Mouse (Mus musculus): ENCODE data around the gene Prkca. TPM values are rescaled to one million over a fixed set of nuclear protein-coding genes. Genes with fewer than 3 reads are reported as not detected.

The Prkca gene
- polyA plus RNA-seq, 1 experiment from 2014 or later: 9.7 TPM

- H3K27ac ChIP-seq: peak overlapping the region; percentile 72
- 71% methylated on average over 7 of the region's 7 CpGs for WGBS
- no peak overlapping the region for H3K4me3 ChIP-seq
- no peaks in the 10 kb centered on the region for H3K36me3 ChIP-seq
- no peaks in the 10 kb centered on the region for H3K27me3 ChIP-seq
- H3K4me1 ChIP-seq: peaks cover 82% of the 10 kb centered on the region
- ATAC-seq (ENCODE audit: borderline replicate concordance, extremely low read depth, low FRiP score, low TSS enrichment): no peak
- no peak overlapping the region for H3K9ac ChIP-seq
- no peak overlapping the region for H3K4me2 ChIP-seq
- H3K9me3 ChIP-seq: no peaks in the 10 kb centered on the region
Measured at GRCm38 (mm10) chr11:108251924-108252775, 91.6 kb downstream of the Prkca start.

- Histone ChIP-seq H3K9ac (no peak overlapping the region), H3K4me3 (no peak overlapping the region), H3K9me3 (no peaks in the 10 kb centered on the region), H3K4me2 (0 out of 2 replicates have a peak overlapping the region, but pooled peaks have one; percentile 1), H3K4me1 (peaks cover 78% of the 10 kb centered on the region), H3K27ac (peak overlapping the region; percentile 72), H3K36me3 (no peaks in the 10 kb centered on the region), H3K27me3 (no peaks in the 10 kb centered on the region)
- 19% methylated on average over 13 of the region's 13 CpGs for WGBS
- ATAC-seq (ENCODE audit: borderline replicate concordance, extremely low read depth, low FRiP score, low TSS enrichment): peak; percentile 79
Measured at GRCm38 (mm10) chr11:108250829-108251637, 92.7 kb downstream of the Prkca start.

DNA sequence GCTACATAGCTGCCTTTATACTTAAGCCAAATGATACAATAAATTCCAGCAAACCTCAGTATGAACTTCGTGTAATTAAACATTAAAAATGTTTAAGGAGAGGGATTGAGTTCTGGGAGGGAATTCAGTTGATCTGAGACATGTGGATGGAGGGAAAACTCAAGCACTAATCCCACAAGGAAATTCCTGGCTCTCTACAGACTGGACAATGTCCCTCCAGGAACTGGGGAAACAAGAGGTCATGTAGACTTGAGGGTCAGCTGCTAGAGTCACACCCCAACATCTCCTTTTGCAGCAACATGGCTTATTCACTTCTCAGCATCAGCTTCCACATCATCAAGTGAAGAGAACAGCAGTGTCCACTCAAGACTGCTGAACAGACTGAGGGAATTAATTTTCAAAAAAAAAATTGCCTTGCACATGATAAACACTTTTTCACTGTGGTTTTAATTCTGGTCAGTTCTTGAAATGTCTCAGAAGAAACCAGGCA is 93.5 kb downstream of the Prkca start:
- H3K9ac ChIP-seq: no peak overlapping the region
- no peaks in the 10 kb centered on the region for H3K36me3 ChIP-seq
- H3K27ac ChIP-seq: peak overlapping the region; percentile 72
- no peaks in the 10 kb centered on the region for H3K9me3 ChIP-seq
- H3K4me2 ChIP-seq: no peak overlapping the region
- peaks cover 70% of the 10 kb centered on the region for H3K4me1 ChIP-seq
- no peaks in the 10 kb centered on the region for H3K27me3 ChIP-seq
- H3K4me3 ChIP-seq: no peak overlapping the region
- WGBS: 21% methylated on average over 1 of the region's 1 CpGs
- no peak for ATAC-seq (ENCODE audit: borderline replicate concordance, extremely low read depth, low FRiP score, low TSS enrichment)

GRCm38 (mm10) chr11:108249487-108249886 is 94.2 kb downstream of the Prkca start:
- peaks cover 64% of the 10 kb centered on the region for H3K4me1 ChIP-seq

GRCm38 (mm10) chr11:108249047-108249403 is 94.7 kb downstream of the Prkca start:
- no peak overlapping the region for H3K27ac ChIP-seq
- ATAC-seq (ENCODE audit: borderline replicate concordance, extremely low read depth, low FRiP score, low TSS enrichment): no peak
- peaks cover 60% of the 10 kb centered on the region for H3K4me1 ChIP-seq
- H3K36me3 ChIP-seq: no peaks in the 10 kb centered on the region
- H3K9me3 ChIP-seq: no peaks in the 10 kb centered on the region
- H3K27me3 ChIP-seq: no peaks in the 10 kb centered on the region
- no peak overlapping the region for H3K4me3 ChIP-seq
- H3K4me2 ChIP-seq: no peak overlapping the region
- WGBS: 76% methylated on average over 3 of the region's 3 CpGs
- no peak overlapping the region for H3K9ac ChIP-seq

More at GRCm38 (mm10) chr11:108249487-108249886, 94.2 kb downstream of the Prkca start:
- WGBS: 65% methylated on average over 5 of the region's 5 CpGs
- Histone ChIP-seq H3K27ac (peak overlapping the region; percentile 72), H3K9ac (no peak overlapping the region), H3K9me3 (no peaks in the 10 kb centered on the region), H3K27me3 (no peaks in the 10 kb centered on the region), H3K4me3 (no peak overlapping the region), H3K4me2 (no peak overlapping the region), H3K36me3 (no peaks in the 10 kb centered on the region)
- ATAC-seq (ENCODE audit: borderline replicate concordance, extremely low read depth, low FRiP score, low TSS enrichment): no peak

GRCm38 (mm10) chr11:108248218-108249046 is 95.3 kb downstream of the Prkca start:
- Histone ChIP-seq H3K27me3 (no peaks in the 10 kb centered on the region), H3K4me1 (peaks cover 54% of the 10 kb centered on the region), H3K4me2 (no peak overlapping the region), H3K9ac (no peak overlapping the region), H3K36me3 (no peaks in the 10 kb centered on the region), H3K27ac (no peak overlapping the region), H3K4me3 (no peak overlapping the region), H3K9me3 (no peaks in the 10 kb centered on the region)
- no peak for ATAC-seq (ENCODE audit: borderline replicate concordance, extremely low read depth, low FRiP score, low TSS enrichment)
- 64% methylated on average over 12 of the region's 12 CpGs for WGBS

- Histone ChIP-seq H3K27ac (no peak overlapping the region), H3K4me2 (no peak overlapping the region), H3K9ac (no peak overlapping the region), H3K4me1 (peaks cover 43% of the 10 kb centered on the region), H3K36me3 (no peaks in the 10 kb centered on the region), H3K9me3 (no peaks in the 10 kb centered on the region), H3K27me3 (no peaks in the 10 kb centered on the region), H3K4me3 (no peak overlapping the region)
- WGBS: 88% methylated on average over 10 of the region's 10 CpGs
- ATAC-seq (ENCODE audit: borderline replicate concordance, extremely low read depth, low FRiP score, low TSS enrichment): no peak
Measured at GRCm38 (mm10) chr11:108247121-108247863, 96.4 kb downstream of the Prkca start.

DNA sequence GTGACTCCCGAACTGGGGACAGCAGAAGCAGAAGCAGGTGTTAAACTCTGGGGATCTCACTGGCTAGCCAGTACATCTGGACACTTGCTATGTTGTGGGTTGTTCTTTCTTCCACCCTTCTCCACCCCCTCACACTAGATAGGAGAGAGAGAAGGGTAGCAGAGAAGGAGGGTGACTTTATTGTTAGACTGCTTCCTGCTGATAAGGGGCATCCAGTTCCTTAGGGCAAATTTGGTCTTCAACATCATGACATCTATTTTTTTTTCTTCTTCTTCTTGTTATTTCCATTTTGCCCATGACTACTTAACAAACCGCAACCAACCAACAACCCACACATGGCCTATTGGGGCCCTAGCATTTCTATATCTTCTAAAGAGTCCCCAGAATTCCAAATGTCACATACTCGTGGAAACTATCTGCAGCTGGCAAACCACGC is 97.4 kb downstream of the Prkca start:
- no peak overlapping the region for H3K27ac ChIP-seq
- H3K4me3 ChIP-seq: no peak overlapping the region
- ATAC-seq (ENCODE audit: borderline replicate concordance, extremely low read depth, low FRiP score, low TSS enrichment): no peak
- 60% methylated on average over 4 of the region's 4 CpGs for WGBS
- no peak overlapping the region for H3K9ac ChIP-seq
- no peak overlapping the region for H3K4me2 ChIP-seq
- no peaks in the 10 kb centered on the region for H3K36me3 ChIP-seq
- no peaks in the 10 kb centered on the region for H3K9me3 ChIP-seq
- peaks cover 33% of the 10 kb centered on the region for H3K4me1 ChIP-seq
- H3K27me3 ChIP-seq: no peaks in the 10 kb centered on the region

DNA sequence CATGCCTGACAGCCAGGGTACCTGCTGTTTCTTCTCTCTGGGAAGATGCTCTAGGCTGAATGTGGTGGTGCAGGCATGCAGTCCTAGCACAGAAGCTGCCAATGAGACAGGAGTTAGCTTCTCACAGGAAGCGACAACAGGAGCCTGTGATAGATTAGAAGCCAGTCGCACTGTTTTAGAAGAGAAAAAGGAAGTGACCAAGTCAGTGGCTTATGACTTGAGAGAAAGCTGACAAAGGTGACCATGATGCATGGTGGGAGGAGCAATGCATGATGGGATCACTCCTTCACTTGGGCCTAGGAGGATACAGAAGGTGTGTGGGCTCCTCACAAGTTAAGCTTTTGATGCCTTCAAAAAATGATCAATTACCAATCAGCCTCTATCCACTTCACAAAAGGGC is 99.5 kb downstream of the Prkca start:
- WGBS: 54% methylated on average over 2 of the region's 2 CpGs
- Histone ChIP-seq H3K4me3 (no peak overlapping the region), H3K4me1 (peaks cover 16% of the 10 kb centered on the region; the same call in 1 of the 2 replicates), H3K9me3 (no peaks in the 10 kb centered on the region), H3K9ac (no peak overlapping the region), H3K4me2 (no peak overlapping the region), H3K27me3 (no peaks in the 10 kb centered on the region), H3K27ac (no peak overlapping the region), H3K36me3 (no peaks in the 10 kb centered on the region)
- ATAC-seq (ENCODE audit: borderline replicate concordance, extremely low read depth, low FRiP score, low TSS enrichment): no peak

DNA sequence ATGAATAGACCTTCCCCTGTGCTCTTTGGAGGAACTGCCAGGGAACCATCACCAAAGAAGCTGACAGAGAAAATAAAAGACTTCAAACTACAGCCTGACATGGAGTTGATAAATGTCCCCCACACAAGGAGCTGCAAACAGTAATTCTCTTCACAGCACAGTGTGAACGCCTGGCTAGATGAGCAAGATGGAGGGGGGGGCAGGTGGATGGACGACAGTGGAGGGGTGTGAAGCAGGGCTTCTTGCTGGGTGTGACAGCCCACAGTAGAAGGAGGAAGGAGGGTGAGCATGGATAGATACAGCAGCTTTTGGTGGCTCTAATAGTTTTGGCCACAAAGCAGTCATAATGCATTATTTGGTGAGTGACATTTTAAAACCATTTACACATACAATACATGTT is 100.1 kb downstream of the Prkca start:
- H3K27ac ChIP-seq: no peak overlapping the region
- H3K9me3 ChIP-seq: no peaks in the 10 kb centered on the region
- WGBS: 31% methylated on average over 2 of the region's 2 CpGs
- no peak overlapping the region for H3K4me2 ChIP-seq
- peaks cover 10% of the 10 kb centered on the region; the same call in 1 of the 2 replicates for H3K4me1 ChIP-seq
- no peak overlapping the region for H3K9ac ChIP-seq
- no peaks in the 10 kb centered on the region for H3K36me3 ChIP-seq
- H3K27me3 ChIP-seq: no peaks in the 10 kb centered on the region
- ATAC-seq (ENCODE audit: borderline replicate concordance, extremely low read depth, low FRiP score, low TSS enrichment): no peak
- H3K4me3 ChIP-seq: no peak overlapping the region

Data from lung, embryonic 15.5 days (tissue).